Mouse (Mus musculus) olfactory bulb, adult 2 months (tissue): Measurements from ENCODE around the gene Slc7a8.

Source experiments
- CTCF ChIP-seq: fragments of 200-500 bp; IDR thresholded peaks from 2 replicates; pipeline ENCODE4 v1.5.1; 2012; ENCODE audit warnings: low read depth, mild to moderate bottlenecking, low read length, moderate library complexity; ENCODE audit not compliant: insufficient read depth
- POLR2A ChIP-seq: fragments of 200-500 bp; IDR thresholded peaks from 2 replicates; pipeline ENCODE4 v1.6.1; 2012; ENCODE audit warnings: mild to moderate bottlenecking, low read depth, low read length, moderate library complexity; ENCODE audit not compliant: insufficient read depth

DNA sequence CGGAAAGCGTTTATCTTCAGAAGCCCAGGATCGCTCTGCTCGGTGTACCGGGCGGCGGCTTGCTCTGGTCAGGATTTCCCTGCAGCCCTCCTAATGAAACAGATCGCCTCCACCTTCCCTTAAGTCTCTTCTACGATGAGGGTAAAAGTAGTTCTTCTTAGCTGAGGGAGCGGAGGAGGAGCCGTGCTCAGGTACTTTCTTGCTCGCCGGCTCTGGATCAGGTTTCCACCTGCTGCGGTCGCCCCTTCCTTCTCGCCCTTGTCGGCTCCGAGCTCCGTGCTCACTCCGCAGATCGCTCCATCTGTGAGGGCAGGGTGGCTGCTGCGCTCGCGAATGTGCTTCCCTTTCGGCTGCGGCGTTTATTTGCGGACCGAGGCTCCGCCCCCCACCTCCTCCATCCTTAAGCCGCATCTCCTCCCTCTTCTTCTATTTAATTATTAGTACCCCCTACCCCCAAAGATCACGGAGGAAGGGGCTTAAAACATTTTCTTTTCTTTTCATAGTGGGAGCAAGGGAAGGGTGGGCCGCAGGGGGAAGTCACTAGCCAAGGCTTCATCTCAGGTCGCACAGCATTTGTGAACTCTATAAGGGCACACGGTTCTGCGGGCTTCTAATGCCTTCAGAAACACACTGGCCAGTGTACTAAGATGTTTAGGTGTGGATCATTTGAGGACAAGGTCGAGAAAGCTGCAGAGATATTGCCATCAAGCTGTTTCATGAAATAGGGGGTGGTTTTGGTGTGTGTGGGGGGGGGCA, at the start of gene Slc7a8:
- TF ChIP-seq POLR2A: peak; percentile 91
- no peak for TF ChIP-seq CTCF
